Mouse (Mus musculus) neural tube, embryonic 12.5 days (tissue): Measurements from ENCODE around the gene Ticam1. TPM values are rescaled to one million over a fixed set of nuclear protein-coding genes. Genes with fewer than 3 reads are reported as not detected.

ENCODE experiments used
- ATAC-seq: fragments of 200-750 bp; cut with Nextera tagmentation; 2 replicates; pipeline ENCODE4 v1.8.0; 2017; ENCODE audit warnings: low read depth, mild to moderate bottlenecking, moderate TSS enrichment, moderate library complexity; ENCODE audit not compliant: low FRiP score
- H3K27ac ChIP-seq: fragments of 300-500 bp; sonication (generic); 2 replicates; pipeline ENCODE4 v1.5.1; 2016
- H3K27me3 ChIP-seq: fragments of 300-500 bp; sonication (generic); replicated peaks from 2 replicates; pipeline ENCODE4 v1.6.1; 2016; ENCODE audit warnings: mild to moderate bottlenecking
- H3K36me3 ChIP-seq: fragments of 300-500 bp; sonication (generic); 2 replicates; pipeline ENCODE4 v1.6.1; 2016; ENCODE audit warnings: mild to moderate bottlenecking
- H3K4me1 ChIP-seq: fragments of 300-500 bp; sonication (generic); 2 replicates; pipeline ENCODE4 v1.6.1; 2016
- H3K4me2 ChIP-seq: fragments of 300-500 bp; sonication (generic); replicated peaks from 2 replicates; pipeline ENCODE4 v1.6.1; 2016; ENCODE audit warnings: mild to moderate bottlenecking
- H3K4me3 ChIP-seq: fragments of 300-500 bp; sonication (generic); 2 replicates; pipeline ENCODE4 v1.5.1; 2016
- H3K9ac ChIP-seq: fragments of 300-500 bp; sonication (generic); 2 replicates; pipeline ENCODE4 v1.6.1; 2016; ENCODE audit warnings: mild to moderate bottlenecking
- H3K9me3 ChIP-seq: fragments of 300-500 bp; sonication (generic); 2 replicates; pipeline ENCODE4 v1.6.1; 2016; ENCODE audit warnings: mild to moderate bottlenecking
- WGBS: fragments of 180-500 bp; shearing (Covaris S2); methylation state at CpG from one replicate; pipeline ENCODE4 v1.1.7; 2016; 5-methylcytosine and 5-hydroxymethylcytosine counted together
- polyA plus RNA-seq: library from polyadenylated mRNA; unstranded; fragments of >200 nt; fragmentation: Nextera tagmentation; extraction: Ambion mirVana; gene quantifications from 2 replicates; pipeline ENCODE4 v1.2.1, GENCODE M21; 2016

Ticam1 gene
- polyA plus RNA-seq, result 1.5 and 2.0 TPM in 2 replicates

DNA sequence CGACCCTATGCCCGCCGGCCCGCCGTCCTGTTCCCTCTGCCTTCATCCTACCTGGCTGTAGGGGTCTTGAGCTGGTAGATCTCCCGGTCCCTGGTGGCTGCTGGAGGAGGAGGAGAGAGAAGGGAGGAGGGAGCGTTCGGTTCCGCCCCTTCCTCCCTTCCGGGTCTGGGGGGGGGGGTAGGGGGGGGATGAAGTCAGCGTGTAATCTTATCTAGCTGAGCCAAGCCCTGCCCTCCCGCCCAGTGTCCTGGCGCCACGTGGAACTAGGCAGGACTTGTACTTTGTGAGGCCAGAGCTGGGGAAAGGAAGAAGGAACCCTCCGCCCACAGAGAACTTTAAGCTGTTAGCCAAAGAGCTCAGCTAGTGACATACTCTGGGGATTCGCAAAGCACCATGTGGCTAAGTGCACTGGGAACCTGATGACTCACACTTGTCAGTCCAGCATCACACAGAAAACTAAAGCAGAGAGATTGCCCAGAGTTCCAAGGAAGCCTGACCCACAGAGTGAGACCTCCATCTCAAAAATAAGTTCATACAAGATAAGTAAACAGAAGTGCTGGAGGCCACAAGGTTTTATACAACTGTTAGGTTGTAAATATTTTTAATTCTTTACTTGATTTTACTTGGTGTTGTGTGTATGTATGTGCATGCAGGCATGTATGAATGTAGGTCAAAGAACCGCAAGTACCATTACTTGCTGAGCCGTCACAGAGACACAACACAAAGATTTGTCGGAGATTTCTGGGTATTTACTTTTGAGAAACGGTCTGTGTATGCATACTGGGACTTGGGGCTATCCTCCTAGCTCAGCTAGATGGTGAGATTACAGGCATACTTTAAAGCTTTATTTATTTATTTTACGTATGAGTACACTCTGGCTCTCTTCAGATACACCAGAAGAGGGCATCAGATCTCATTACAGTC, at the start of gene Ticam1:
Gene Ticam1 (minus strand): TSS at position 144 of the 924 bp plus-strand sequence.
- H3K27me3 ChIP-seq, result no peaks in the 10 kb centered on the region
- H3K27ac ChIP-seq, result no peak within 1 kb of the TSS
- peak within 1 kb of the TSS; percentile 75 for H3K4me2 ChIP-seq
- H3K9ac ChIP-seq, result peak within 1 kb of the TSS; percentile 54
- peak within 1 kb of the TSS; percentile 37 for H3K4me3 ChIP-seq
- peak; percentile 80 for ATAC-seq
- H3K4me1 ChIP-seq, result peaks cover 16% of the 10 kb centered on the region; the same call in 1 of the 2 replicates
- WGBS, result 9% methylated on average over 21 of the region's 21 CpGs
- no peaks in the 10 kb centered on the region for H3K9me3 ChIP-seq
- peaks cover 7% of the 10 kb centered on the region; the same call in 1 of the 2 replicates for H3K36me3 ChIP-seq

DNA sequence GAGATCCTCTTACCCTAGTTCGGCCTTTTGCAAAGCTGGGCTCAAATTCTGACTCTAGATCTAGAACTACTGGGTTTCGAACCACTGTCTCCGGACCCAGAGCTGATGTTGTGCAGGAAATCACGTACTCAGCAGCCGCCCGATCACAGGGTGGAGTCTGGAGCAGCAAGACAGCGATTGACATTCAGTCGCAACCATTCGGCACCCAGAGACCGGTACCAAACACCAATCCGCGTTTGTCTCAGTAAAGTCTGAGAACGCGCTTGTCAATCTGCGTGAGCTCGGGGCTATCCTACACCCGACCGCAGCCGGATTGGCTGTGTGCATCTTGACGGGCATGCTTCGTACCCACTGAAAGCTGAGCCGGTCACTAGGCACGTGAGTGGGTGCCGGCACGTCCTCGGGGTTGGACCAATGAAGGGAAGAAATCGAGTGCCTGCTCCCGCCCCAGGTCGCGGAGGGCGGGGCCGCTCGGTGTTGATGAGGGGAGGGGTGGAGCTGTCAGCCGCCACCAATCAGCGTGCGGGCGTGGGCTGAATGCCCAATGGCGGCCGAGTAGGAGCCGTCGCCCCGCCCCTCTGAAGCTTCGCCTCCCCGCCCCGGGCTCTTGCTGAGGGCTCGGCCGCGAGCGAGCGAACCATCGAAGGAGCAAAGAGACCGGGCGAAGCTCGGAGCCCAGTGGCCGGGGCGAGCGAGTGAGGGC, 49.0 kb upstream of the Ticam1 start, which contains the start of gene Kdm4b:
Gene Kdm4b (plus strand): TSS at position 613 of the 703 bp plus-strand sequence.
- H3K27me3 ChIP-seq, result no peaks in the 10 kb centered on the region
- peak within 1 kb of the TSS; percentile 98 for H3K9ac ChIP-seq
- WGBS, result under 1% methylated on average over 57 of the region's 57 CpGs
- no peaks in the 10 kb centered on the region for H3K9me3 ChIP-seq
- H3K4me1 ChIP-seq, result peaks cover 36% of the 10 kb centered on the region
- peak within 1 kb of the TSS; percentile 91 for H3K4me2 ChIP-seq
- peaks cover 20% of the 10 kb centered on the region for H3K36me3 ChIP-seq
- H3K4me3 ChIP-seq, result peak within 1 kb of the TSS; percentile 87
- H3K27ac ChIP-seq, result peak within 1 kb of the TSS; percentile 81
- ATAC-seq, result peak; percentile 100

DNA sequence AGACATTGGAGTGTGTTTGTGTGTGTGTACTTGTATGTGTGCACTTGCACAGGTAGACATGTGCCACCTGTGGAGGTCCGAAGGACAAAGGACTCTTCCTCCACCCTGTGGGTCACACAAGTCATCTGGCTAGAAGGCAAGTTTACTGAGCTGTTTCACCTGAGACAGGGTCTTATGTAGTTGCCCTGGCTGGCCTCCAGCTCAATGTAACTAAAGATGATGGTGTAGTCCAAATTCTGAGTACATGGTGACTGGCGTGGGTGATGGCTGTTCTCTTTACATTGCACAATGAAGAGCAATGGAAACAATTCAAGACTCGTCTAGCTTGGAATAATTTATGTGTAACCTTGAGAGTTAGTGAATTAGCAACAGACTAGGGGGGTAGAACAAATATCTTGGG, 47.8 kb upstream of the Ticam1 start:
- peaks cover 24% of the 10 kb centered on the region for H3K4me1 ChIP-seq
- 63% methylated on average over 3 of the region's 3 CpGs for WGBS
- H3K4me3 ChIP-seq, result no peak overlapping the region
- ATAC-seq, result no peak
- no peaks in the 10 kb centered on the region for H3K27me3 ChIP-seq
- H3K27ac ChIP-seq, result no peak overlapping the region
- peaks cover 28% of the 10 kb centered on the region for H3K36me3 ChIP-seq
- H3K9me3 ChIP-seq, result no peaks in the 10 kb centered on the region
- H3K9ac ChIP-seq, result no peak overlapping the region
- H3K4me2 ChIP-seq, result no peak overlapping the region

DNA sequence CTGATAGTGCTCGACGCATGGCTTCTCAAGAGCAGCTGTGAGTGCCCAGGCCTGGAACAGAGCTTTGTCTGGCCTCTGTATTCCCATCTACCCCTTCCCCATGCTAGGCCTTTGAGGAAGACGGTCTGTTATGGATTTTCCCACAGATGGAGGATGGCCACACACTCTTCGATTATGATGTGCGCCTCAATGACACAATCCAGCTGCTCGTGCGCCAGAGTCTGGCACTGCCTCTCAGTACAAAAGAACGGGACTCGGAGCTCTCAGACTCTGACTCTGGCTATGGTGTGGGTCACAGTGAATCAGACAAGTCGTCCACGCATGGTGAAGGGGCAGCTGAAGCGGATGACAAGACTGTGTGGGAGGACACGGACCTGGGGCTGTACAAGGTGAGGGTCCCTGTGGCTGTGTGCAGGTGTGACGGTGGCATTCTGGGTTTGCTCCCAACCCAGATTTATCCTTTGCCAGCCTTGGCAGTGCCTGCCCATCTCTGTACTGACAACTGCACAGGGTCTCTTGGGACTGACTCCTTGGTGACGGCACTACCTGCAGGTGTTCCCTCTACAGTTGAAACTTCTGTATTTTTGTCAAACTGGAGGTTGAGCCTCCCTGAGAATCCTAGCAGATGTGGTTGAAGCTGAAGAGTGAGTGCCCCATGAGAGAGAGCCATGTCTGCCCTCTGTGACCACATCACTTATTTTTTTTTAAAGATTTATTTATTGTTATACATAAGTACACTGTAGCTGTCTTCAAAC, 32.8 kb upstream of the Ticam1 start:
- Histone ChIP-seq H3K36me3 (peaks cover 56% of the 10 kb centered on the region; the same call in 1 of the 2 replicates), H3K4me1 (peaks cover 22% of the 10 kb centered on the region), H3K4me3 (no peak overlapping the region), H3K9ac (no peak overlapping the region), H3K27ac (no peak overlapping the region), H3K9me3 (no peaks in the 10 kb centered on the region), H3K4me2 (no peak overlapping the region), H3K27me3 (no peaks in the 10 kb centered on the region)
- 92% methylated on average over 15 of the region's 15 CpGs for WGBS
- no peak for ATAC-seq

DNA sequence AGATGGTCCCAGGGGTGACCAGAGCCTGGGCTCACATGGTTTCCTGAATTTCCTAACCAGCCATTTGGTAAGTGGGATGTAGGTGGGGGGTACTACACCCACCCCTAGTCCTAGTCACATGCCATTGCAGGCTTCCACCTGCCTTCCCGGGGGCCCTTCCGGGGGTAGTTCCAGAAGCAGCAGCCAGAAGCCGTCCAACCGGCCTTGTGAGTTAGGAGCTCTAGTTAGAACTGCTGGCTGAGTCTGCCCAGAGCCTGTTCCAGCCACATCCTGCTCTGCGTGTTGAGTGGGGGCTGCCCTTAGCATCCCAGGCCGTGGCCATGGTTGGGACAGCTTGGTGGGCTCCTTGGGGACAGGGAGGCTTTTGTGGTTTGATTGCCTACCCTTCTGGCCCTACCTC, 31.5 kb upstream of the Ticam1 start:
- H3K27me3 ChIP-seq, result no peaks in the 10 kb centered on the region
- WGBS, result 85% methylated on average over 6 of the region's 6 CpGs

DNA sequence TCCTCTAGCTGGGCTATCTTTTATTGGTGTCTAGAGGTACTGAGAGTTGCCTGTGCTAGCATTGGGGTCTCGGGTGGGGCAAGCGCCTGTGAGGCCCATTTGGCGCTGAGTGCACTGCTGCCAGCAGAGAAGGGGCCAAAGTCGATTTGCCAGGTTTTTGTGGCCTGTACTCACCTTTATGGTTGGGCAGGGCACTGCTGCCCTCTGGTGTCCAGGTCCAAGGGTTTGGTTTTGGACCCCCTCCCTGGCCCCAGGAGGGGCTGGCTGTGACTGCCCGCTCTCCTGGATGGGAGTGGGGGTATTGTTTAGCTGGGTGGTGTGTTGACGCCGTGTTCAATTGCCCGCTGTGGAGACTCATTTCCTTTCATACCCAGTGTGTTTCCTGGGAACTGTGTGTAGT, 29.2 kb upstream of the Ticam1 start:
- H3K4me2 ChIP-seq, result peak overlapping the region; percentile 95

More for the DNA sequence above, 31.5 kb upstream of the Ticam1 start:
- peaks cover 32% of the 10 kb centered on the region for H3K4me1 ChIP-seq
- no peaks in the 10 kb centered on the region for H3K9me3 ChIP-seq
- no peak overlapping the region for H3K4me3 ChIP-seq
- H3K9ac ChIP-seq, result no peak overlapping the region
- H3K27ac ChIP-seq, result no peak overlapping the region
- no peak overlapping the region for H3K4me2 ChIP-seq
- peaks cover 47% of the 10 kb centered on the region; the same call in 1 of the 2 replicates for H3K36me3 ChIP-seq
- no peak for ATAC-seq

DNA sequence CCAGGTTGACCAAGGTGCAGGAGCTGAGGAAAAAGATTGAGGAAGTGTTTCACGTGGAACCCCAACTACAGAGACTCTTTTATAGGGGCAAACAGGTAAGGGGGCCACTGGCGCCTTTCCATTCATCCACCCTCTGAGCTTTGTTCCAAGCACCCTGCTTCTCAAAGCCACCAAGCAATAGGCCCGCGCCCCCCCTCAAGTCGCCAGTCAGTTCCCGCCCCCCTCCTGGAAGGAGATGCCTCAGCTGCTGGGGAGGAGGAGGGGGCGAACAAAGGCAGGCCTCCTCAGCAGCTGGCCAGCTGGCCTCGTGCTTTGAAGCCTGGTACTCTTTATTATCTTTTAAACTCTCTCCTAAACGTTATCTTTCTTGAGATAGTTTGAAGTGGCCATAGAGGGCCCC, 28.6 kb upstream of the Ticam1 start:
- H3K9me3 ChIP-seq, result no peaks in the 10 kb centered on the region
- no peak overlapping the region for H3K27ac ChIP-seq
- H3K4me1 ChIP-seq, result peaks cover 38% of the 10 kb centered on the region
- peaks cover 19% of the 10 kb centered on the region; the same call in 1 of the 2 replicates for H3K36me3 ChIP-seq
- H3K27me3 ChIP-seq, result no peaks in the 10 kb centered on the region
- peak overlapping the region; percentile 95 for H3K4me2 ChIP-seq
- H3K4me3 ChIP-seq, result peak overlapping the region; percentile 79
- 20% methylated on average over 9 of the region's 9 CpGs for WGBS
- ATAC-seq, result no peak
- H3K9ac ChIP-seq, result peak overlapping the region; percentile 71

More for the DNA sequence above, 29.2 kb upstream of the Ticam1 start:
- no peak for ATAC-seq
- Histone ChIP-seq H3K9ac (no peak overlapping the region), H3K9me3 (no peaks in the 10 kb centered on the region), H3K27ac (no peak overlapping the region), H3K36me3 (peaks cover 26% of the 10 kb centered on the region; the same call in 1 of the 2 replicates), H3K27me3 (no peaks in the 10 kb centered on the region), H3K4me1 (peaks cover 38% of the 10 kb centered on the region), H3K4me3 (no peak overlapping the region)
- 62% methylated on average over 8 of the region's 8 CpGs for WGBS

DNA sequence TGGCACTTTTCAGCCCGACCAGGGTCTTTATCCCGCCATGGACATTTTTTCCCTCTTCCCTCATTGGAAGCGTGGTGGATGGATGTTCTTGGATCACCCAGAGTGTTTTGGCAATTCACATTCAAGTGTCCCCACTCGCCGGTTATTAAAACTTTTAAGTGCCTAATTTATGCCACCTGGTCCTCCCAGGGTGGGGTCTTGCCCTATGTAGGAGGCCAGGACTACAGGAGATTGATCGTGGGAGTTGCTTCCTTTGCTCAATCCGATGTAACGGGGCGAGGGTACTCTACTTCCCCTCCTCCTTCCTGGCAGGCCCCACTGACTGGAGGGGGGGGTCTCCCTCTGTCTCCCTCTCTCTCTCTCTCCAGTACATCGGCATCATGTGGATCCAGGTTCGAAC, 28.1 kb upstream of the Ticam1 start:
- 11% methylated on average over 11 of the region's 11 CpGs for WGBS
- H3K27me3 ChIP-seq, result no peaks in the 10 kb centered on the region
- no peak overlapping the region for H3K27ac ChIP-seq
- peaks cover 16% of the 10 kb centered on the region; the same call in 1 of the 2 replicates for H3K36me3 ChIP-seq
- H3K9ac ChIP-seq, result peak overlapping the region; percentile 71
- peaks cover 38% of the 10 kb centered on the region for H3K4me1 ChIP-seq
- H3K4me2 ChIP-seq, result peak overlapping the region; percentile 95
- no peaks in the 10 kb centered on the region for H3K9me3 ChIP-seq
- no peak for ATAC-seq
- H3K4me3 ChIP-seq, result peak overlapping the region; percentile 79

DNA sequence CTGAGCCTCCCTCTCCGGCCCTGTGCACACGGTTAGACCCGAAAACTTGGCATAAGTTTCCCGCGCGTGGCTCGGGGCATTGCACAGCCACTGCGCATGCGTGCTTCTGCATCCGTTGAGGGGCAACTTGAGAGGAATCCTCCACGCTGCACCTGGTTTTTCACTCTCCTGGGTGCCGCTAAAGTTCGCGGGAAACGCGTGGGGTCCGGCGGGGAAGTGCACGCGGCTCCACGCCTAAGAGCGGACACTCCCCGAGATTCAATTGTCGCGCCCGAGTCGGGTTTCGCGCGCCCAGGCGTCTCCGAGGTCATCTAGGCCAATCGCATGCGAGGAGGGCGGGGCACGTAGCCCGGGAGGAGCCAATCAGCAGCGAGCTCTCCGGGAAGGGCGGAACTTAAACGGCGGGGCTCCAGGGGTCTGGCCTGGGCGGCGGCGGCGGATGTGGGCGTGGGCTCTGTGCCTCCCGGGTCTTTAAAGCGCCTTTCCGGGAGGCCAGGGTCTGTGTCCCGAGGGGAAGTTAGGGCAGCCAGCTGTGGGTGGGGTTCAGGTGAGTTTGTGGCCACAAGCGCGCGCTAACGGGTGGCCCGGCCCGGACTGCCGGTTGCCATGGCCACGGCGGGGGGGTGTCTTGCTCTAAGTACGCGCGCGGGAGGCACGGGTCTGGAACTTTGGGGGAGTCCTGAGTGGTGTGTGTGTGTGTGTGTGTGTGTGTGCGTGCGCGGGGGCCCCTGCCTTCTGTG, 27.4 kb upstream of the Ticam1 start:
- Histone ChIP-seq H3K4me3 (peak overlapping the region; percentile 79), H3K27ac (0 out of 2 replicates have a peak overlapping the region, but pooled peaks have one; percentile 20), H3K36me3 (peaks cover 9% of the 10 kb centered on the region; the same call in 1 of the 2 replicates), H3K27me3 (no peaks in the 10 kb centered on the region), H3K9ac (peak overlapping the region; percentile 71), H3K4me1 (peaks cover 38% of the 10 kb centered on the region), H3K4me2 (peak overlapping the region; percentile 95), H3K9me3 (no peaks in the 10 kb centered on the region)
- ATAC-seq, result peak; percentile 95
- under 1% methylated on average over 68 of the region's 68 CpGs for WGBS

DNA sequence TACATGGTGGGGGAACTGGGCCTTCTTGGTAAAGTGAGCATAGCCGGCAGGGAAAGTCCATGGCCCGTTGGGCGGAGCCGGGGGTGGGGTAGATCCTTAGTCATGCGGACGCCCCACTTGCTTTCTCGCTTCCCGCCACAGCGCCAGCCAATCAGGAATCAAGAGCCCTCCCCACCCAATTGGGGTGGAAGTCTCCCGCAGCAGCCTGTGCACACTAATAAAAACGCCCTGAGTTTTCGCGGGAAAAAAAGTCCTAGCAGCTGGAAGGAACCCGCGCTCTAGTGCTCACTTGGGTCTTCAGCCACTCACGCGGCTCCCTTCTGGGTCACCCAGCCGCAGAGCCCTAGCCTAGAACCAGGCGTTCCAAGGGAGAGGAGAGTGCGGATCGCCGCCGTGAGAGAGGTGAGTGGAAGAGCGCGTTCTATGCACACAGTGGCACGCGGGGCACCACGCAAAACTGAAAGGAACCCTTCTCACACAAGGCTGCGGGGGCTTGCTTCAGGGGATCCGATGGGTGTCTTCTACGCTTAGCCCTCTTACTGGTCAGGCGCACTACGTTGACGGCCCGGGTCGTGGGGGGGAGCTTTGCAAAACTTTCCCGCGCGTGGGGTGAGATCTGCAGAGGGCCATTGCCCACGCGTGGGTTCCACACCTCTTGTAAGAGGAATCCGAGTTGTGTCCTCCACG, 26.7 kb upstream of the Ticam1 start, which contains the start of gene Uhrf1:
Gene Uhrf1 (plus strand): TSS at position 162 of the 687 bp plus-strand sequence.
- Histone ChIP-seq H3K9me3 (no peaks in the 10 kb centered on the region), H3K4me2 (peak within 1 kb of the TSS; percentile 95), H3K36me3 (peaks cover 6% of the 10 kb centered on the region; the same call in 1 of the 2 replicates), H3K4me1 (peaks cover 38% of the 10 kb centered on the region), H3K27ac (peak within 1 kb of the TSS; percentile 20; the same call in 1 of the 2 replicates), H3K9ac (peak within 1 kb of the TSS; percentile 71), H3K4me3 (peak within 1 kb of the TSS; percentile 79), H3K27me3 (no peaks in the 10 kb centered on the region)
- under 1% methylated on average over 43 of the region's 43 CpGs for WGBS
- ATAC-seq, result peak; percentile 61
